Mouse (Mus musculus) stomach, embryonic 15.5 days (tissue): ENCODE results near the gene Map3k11. TPM values are rescaled to one million over a fixed set of nuclear protein-coding genes. Genes with fewer than 3 reads are reported as not detected.

Experiments used
- ATAC-seq: fragments of 200-750 bp; cut with Nextera tagmentation; 2 replicates; pipeline ENCODE4 v1.8.0; 2017; ENCODE audit warnings: low read depth, moderate number of reproducible peaks, moderate TSS enrichment; ENCODE audit not compliant: insufficient read depth, low FRiP score
- H3K27ac ChIP-seq: fragments of 300-500 bp; sonication (generic); 2 replicates; pipeline ENCODE4 v1.5.1; 2015; ENCODE audit warnings: mild to moderate bottlenecking, inconsistent platforms
- H3K27me3 ChIP-seq: fragments of 300-500 bp; sonication (generic); replicated peaks from 2 replicates; pipeline ENCODE4 v1.6.1; 2015; ENCODE audit warnings: inconsistent platforms
- H3K36me3 ChIP-seq: fragments of 300-500 bp; sonication (generic); 2 replicates; pipeline ENCODE4 v1.6.1; 2015; ENCODE audit warnings: inconsistent platforms
- H3K4me1 ChIP-seq: fragments of 300-500 bp; sonication (generic); 2 replicates; pipeline ENCODE4 v1.6.1; 2015; ENCODE audit warnings: inconsistent platforms
- H3K4me2 ChIP-seq: fragments of 300-500 bp; sonication (generic); 2 replicates; pipeline ENCODE4 v1.6.1; 2015; ENCODE audit warnings: mild to moderate bottlenecking, inconsistent platforms
- H3K4me3 ChIP-seq: fragments of 300-500 bp; sonication (generic); replicated peaks from 2 replicates; pipeline ENCODE4 v1.5.1; 2015; ENCODE audit warnings: inconsistent platforms
- H3K9ac ChIP-seq: fragments of 300-500 bp; sonication (generic); 2 replicates; pipeline ENCODE4 v1.6.1; 2015; ENCODE audit warnings: inconsistent platforms
- H3K9me3 ChIP-seq: fragments of 300-500 bp; sonication (generic); 2 replicates; pipeline ENCODE4 v1.6.1; 2016; ENCODE audit warnings: inconsistent platforms
- WGBS: fragments of 180-500 bp; shearing (Covaris S2); methylation state at CpG from one replicate; pipeline ENCODE4 v1.1.7; 2015; 5-methylcytosine and 5-hydroxymethylcytosine counted together
- polyA plus RNA-seq: library from polyadenylated mRNA; unstranded; fragments of >200 nt; fragmentation: Nextera tagmentation; extraction: Ambion mirVana; gene quantifications from 2 replicates; pipeline ENCODE4 v1.2.1, GENCODE M21; 2015

The Map3k11 gene
- polyA plus RNA-seq = 27.7 and 32.3 TPM in 2 replicates

DNA sequence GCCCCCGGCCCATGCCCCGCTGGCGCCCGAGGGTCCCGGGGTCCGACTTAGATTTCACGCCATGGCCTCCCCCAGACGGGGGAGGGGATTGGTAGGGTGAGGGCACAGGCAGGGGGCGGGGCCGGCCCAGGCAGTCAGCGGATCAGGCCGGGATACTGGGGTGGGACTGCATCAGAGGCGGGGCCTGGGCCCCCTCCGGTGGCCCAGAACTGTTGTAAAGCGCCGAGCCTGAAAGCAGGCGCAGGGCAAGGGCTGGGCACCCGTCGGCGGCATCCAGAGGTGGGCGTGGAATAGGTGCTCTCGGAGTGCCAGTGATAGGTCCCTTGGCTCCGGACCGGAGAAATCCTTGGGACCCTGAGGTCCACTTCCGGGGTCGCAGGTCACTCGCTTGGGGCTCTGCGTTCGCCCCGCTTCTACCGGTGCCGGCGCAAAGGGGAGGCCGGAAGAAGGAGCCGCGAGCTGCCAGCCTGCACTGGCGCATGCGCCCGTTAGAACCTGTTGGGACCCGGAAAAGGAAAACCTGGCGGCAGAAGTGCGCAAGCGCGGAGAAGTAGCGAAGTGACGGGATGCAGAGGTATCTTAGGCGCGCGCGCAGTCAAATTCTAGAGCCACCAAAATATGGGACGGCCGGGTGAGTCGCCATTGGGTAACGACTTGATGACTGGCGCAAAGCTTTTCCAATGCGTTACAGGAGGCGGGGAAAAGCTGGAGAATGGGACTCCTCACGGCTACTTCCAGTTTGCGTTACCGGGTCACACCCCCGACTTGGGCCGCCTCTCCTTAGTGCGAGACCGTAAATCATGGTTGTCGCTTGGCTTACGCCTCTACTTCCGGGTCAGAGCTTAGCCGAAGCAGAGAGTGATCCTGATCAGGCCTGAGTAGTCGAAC, at the start of gene Map3k11, which contains the start of gene Pcnx3:
TSS of gene Map3k11 (plus strand) at position 543 of the 888 bp plus-strand sequence.
TSS of gene Pcnx3 (minus strand) at position 709 of the 888 bp plus-strand sequence.
- Histone ChIP-seq H3K4me1 (peaks cover 45% of the 10 kb centered on the region), H3K9ac (peak within 1 kb of the TSS; percentile 85), H3K4me3 (peak within 1 kb of the TSS; percentile 97), H3K36me3 (peaks cover 34% of the 10 kb centered on the region), H3K27ac (peak within 1 kb of the TSS; percentile 95), H3K9me3 (no peaks in the 10 kb centered on the region), H3K27me3 (no peaks in the 10 kb centered on the region), H3K4me2 (peak within 1 kb of the TSS; percentile 99)
- under 1% methylated on average over 67 of the region's 69 CpGs for WGBS
- ATAC-seq = peak; percentile 90

- Histone ChIP-seq H3K27ac (no peak overlapping the region), H3K9ac (no peak overlapping the region), H3K4me2 (no peak overlapping the region), H3K4me1 (peaks cover 19% of the 10 kb centered on the region), H3K4me3 (no peak overlapping the region), H3K27me3 (no peaks in the 10 kb centered on the region), H3K9me3 (no peaks in the 10 kb centered on the region), H3K36me3 (peaks cover 40% of the 10 kb centered on the region)
- 48% methylated on average over 9 of the region's 9 CpGs for WGBS
- no peak for ATAC-seq
Observed at GRCm38 (mm10) chr19:5640339-5640738, 48.2 kb upstream of the Map3k11 start.

DNA sequence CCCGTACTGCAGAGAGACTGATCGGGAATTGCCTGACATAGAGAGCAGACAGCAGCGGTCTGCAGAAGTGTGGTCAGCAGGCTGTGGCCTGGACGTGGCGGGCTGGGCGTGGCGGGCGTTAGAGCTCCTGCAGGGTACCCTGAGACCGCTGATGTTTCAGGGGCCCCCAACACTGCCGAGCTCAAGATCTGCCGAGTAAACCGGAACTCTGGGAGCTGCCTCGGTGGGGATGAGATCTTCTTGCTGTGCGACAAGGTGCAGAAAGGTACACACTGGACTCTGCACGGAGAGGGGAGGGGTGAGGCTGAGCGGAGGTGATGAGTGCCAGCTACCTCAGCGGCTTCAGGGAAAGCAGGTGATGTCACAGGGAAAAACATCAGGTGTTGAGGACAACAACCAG, 47.5 kb upstream of the Map3k11 start:
- Histone ChIP-seq H3K4me1 (peaks cover 19% of the 10 kb centered on the region), H3K27me3 (no peaks in the 10 kb centered on the region), H3K36me3 (peaks cover 45% of the 10 kb centered on the region), H3K27ac (no peak overlapping the region), H3K4me3 (no peak overlapping the region), H3K9ac (no peak overlapping the region), H3K4me2 (no peak overlapping the region), H3K9me3 (no peaks in the 10 kb centered on the region)
- 81% methylated on average over 17 of the region's 17 CpGs for WGBS
- no peak for ATAC-seq

- H3K9ac ChIP-seq = no peak overlapping the region
- ATAC-seq = no peak
- H3K27ac ChIP-seq = no peak overlapping the region
- H3K4me3 ChIP-seq = no peak overlapping the region
- no peaks in the 10 kb centered on the region for H3K27me3 ChIP-seq
- WGBS = 86% methylated on average over 8 of the region's 8 CpGs
- peaks cover 48% of the 10 kb centered on the region for H3K36me3 ChIP-seq
- no peaks in the 10 kb centered on the region for H3K9me3 ChIP-seq
- peaks cover 14% of the 10 kb centered on the region for H3K4me1 ChIP-seq
- H3K4me2 ChIP-seq = no peak overlapping the region
Observed at GRCm38 (mm10) chr19:5641641-5642040, 46.9 kb upstream of the Map3k11 start.

- peaks cover 23% of the 10 kb centered on the region for H3K4me1 ChIP-seq
- no peak overlapping the region for H3K27ac ChIP-seq
- WGBS = 95% methylated on average over 9 of the region's 9 CpGs
- H3K9me3 ChIP-seq = no peaks in the 10 kb centered on the region
- H3K4me2 ChIP-seq = no peak overlapping the region
- no peak overlapping the region for H3K4me3 ChIP-seq
- no peak overlapping the region for H3K9ac ChIP-seq
- H3K36me3 ChIP-seq = peaks cover 59% of the 10 kb centered on the region
- no peak for ATAC-seq
- H3K27me3 ChIP-seq = no peaks in the 10 kb centered on the region
Observed at GRCm38 (mm10) chr19:5645280-5645679, 43.3 kb upstream of the Map3k11 start.

- WGBS = 88% methylated on average over 8 of the region's 8 CpGs
- Histone ChIP-seq H3K4me1 (peaks cover 23% of the 10 kb centered on the region), H3K27ac (no peak overlapping the region), H3K4me2 (no peak overlapping the region), H3K36me3 (peaks cover 46% of the 10 kb centered on the region), H3K9ac (no peak overlapping the region), H3K9me3 (no peaks in the 10 kb centered on the region), H3K27me3 (no peaks in the 10 kb centered on the region), H3K4me3 (no peak overlapping the region)
- ATAC-seq = no peak
Observed at GRCm38 (mm10) chr19:5646731-5647330, 41.7 kb upstream of the Map3k11 start.

DNA sequence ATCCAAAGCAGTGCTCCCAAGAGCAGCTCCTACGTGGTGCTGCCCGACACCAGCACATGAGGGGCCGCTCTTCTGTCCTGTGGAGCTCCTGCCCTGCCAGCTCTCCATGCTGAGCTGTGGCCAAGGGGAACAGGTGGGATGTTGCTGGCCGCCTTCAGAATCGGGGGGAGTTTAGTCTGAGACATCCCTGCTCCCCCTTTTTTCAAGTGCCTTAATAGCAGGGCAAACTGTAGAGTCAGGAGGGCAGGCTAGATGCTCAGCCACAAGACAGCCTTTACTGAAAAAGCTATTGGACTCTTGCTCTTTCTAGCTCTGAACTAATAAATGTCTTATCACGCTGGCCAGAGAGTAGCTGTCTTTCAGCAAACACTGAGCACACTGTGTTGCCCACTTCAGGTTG, 40.8 kb upstream of the Map3k11 start:
- Histone ChIP-seq H3K4me2 (no peak overlapping the region), H3K4me1 (peaks cover 23% of the 10 kb centered on the region), H3K4me3 (no peak overlapping the region), H3K27me3 (no peaks in the 10 kb centered on the region), H3K9me3 (no peaks in the 10 kb centered on the region), H3K27ac (peak overlapping the region; percentile 91; the same call in 1 of the 2 replicates), H3K9ac (no peak overlapping the region), H3K36me3 (peaks cover 38% of the 10 kb centered on the region)
- ATAC-seq = no peak
- WGBS = 93% methylated on average over 6 of the region's 6 CpGs

- 8% methylated on average over 26 of the region's 26 CpGs for WGBS
- Histone ChIP-seq H3K9ac (peak overlapping the region; percentile 8; the same call in 1 of the 2 replicates), H3K4me2 (peak overlapping the region; percentile 60), H3K27ac (peak overlapping the region; percentile 91), H3K4me1 (peaks cover 23% of the 10 kb centered on the region), H3K9me3 (no peaks in the 10 kb centered on the region), H3K4me3 (peak overlapping the region; percentile 32), H3K27me3 (no peaks in the 10 kb centered on the region), H3K36me3 (peaks cover 33% of the 10 kb centered on the region)
- peak; percentile 86 for ATAC-seq
Observed at GRCm38 (mm10) chr19:5648401-5649297, 39.9 kb upstream of the Map3k11 start.

GRCm38 (mm10) chr19:5649298-5649741, 39.2 kb upstream of the Map3k11 start:
- Histone ChIP-seq H3K36me3 (peaks cover 33% of the 10 kb centered on the region), H3K9ac (peak overlapping the region; percentile 8; the same call in 1 of the 2 replicates), H3K4me1 (peaks cover 28% of the 10 kb centered on the region), H3K4me3 (peak overlapping the region; percentile 32; the same call in 1 of the 2 replicates), H3K27ac (peak overlapping the region; percentile 91), H3K27me3 (no peaks in the 10 kb centered on the region), H3K4me2 (peak overlapping the region; percentile 60), H3K9me3 (no peaks in the 10 kb centered on the region)
- ATAC-seq = no peak; the same call in 1 of the 2 replicates
- WGBS = 53% methylated on average over 6 of the region's 6 CpGs

- Histone ChIP-seq H3K4me2 (no peak overlapping the region), H3K27me3 (peaks cover 11% of the 10 kb centered on the region), H3K27ac (no peak overlapping the region), H3K9me3 (no peaks in the 10 kb centered on the region), H3K4me3 (no peak overlapping the region), H3K9ac (no peak overlapping the region), H3K36me3 (peaks cover 21% of the 10 kb centered on the region), H3K4me1 (peaks cover 39% of the 10 kb centered on the region)
- 59% methylated on average over 13 of the region's 13 CpGs for WGBS
- ATAC-seq = no peak
Observed at GRCm38 (mm10) chr19:5651502-5652274, 36.9 kb upstream of the Map3k11 start.

DNA sequence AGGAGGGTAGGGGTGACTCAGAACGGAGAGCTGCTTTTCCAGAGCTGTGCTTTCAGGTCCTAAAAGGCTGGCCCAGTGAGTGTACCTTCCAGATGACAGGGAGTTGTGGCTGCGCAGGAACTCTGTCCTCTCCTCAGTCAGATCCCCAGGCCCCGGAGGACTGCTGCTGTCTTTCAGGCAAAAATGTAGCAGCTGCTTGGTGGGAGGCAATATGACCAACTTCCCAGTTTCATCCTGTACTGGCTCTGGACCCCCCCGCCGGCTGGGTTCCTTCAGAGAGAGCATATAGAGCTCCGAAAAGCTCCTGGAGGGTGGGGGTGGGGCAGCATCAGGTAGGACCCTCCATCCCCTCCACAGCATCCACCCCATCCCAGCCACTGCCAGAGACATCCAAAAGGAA, 36.0 kb upstream of the Map3k11 start:
- no peaks in the 10 kb centered on the region for H3K9me3 ChIP-seq
- 72% methylated on average over 6 of the region's 6 CpGs for WGBS
- H3K27ac ChIP-seq = no peak overlapping the region
- H3K4me1 ChIP-seq = peaks cover 38% of the 10 kb centered on the region
- H3K4me2 ChIP-seq = no peak overlapping the region
- H3K9ac ChIP-seq = no peak overlapping the region
- H3K36me3 ChIP-seq = peaks cover 13% of the 10 kb centered on the region
- ATAC-seq = no peak
- peaks cover 11% of the 10 kb centered on the region for H3K27me3 ChIP-seq
- no peak overlapping the region for H3K4me3 ChIP-seq
